Comparison of ENCODE assay signal across 8 mouse cellular contexts in the genomic region with DNA sequence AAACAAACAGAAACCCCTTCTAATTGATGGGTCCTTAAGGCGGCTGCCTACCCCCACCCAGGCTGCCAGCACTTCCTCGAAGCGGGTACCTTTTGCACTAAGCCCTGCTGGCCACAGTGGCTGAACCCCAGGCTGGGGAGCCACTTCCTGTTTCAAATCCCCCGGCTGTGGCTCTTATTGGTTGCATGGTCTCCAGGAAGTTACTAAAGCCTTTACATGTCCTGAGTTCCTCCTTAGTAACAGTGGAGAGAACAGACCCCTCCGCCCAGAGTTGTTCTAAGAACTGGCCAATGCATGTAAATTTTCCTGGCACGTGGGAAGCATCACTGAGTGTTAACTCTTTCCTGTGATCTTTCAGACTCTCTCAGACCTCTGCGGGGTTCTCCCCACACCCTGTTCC. TPM values are rescaled to one million over a fixed set of nuclear protein-coding genes. Genes with fewer than 3 reads are reported as not detected.
DNase-seq lines count a peak whose midpoint lies in the region; ATAC-seq and TF ChIP-seq lines count a peak whose summit lies in the region.

No protein-coding gene starts in this region.

- 14% methylated on average over 7 of the region's 7 CpGs for WGBS in kidney, postnatal 0 days
- 58% methylated on average over 7 of the region's 7 CpGs for WGBS in forebrain, embryonic 12.5 days
- 24% methylated on average over 7 of the region's 7 CpGs for WGBS in intestine, embryonic 14.5 days
- 18% methylated on average over 7 of the region's 7 CpGs for WGBS in stomach, postnatal 0 days

- DNase-seq in kidney, postnatal 0 days (ENCODE audit: low spot score), result peak; percentile 94
- DNase-seq in kidney, adult 8-10 months, result no peak
- peak; percentile 66 for DNase-seq in intestine, embryonic 14.5 days (ENCODE audit: low spot score)
- DNase-seq in stomach, postnatal 0 days (ENCODE audit: low spot score), result peak; percentile 61
- DNase-seq in cerebellum, adult 18-20 months, result no peak
- no peak for DNase-seq in MN1 (ENCODE audit: low spot score)

- TF ChIP-seq CTCF in kidney, postnatal 0 days (IDR thresholded peaks at IDR 0.05; ENCODE audit: low read depth), result no peak
- TF ChIP-seq CTCF in stomach, postnatal 0 days (IDR thresholded peaks at IDR 0.05; ENCODE audit: low read depth), result no peak

- 0 out of 2 replicates have a peak overlapping the region, but pooled peaks have one; percentile 21 for H3K4me3 ChIP-seq in kidney, postnatal 0 days (replicated peaks; ENCODE audit: low read depth, low read length)
- H3K4me3 ChIP-seq in forebrain, embryonic 12.5 days (replicated peaks), result peak overlapping the region; percentile 35; the same call in 1 of the 2 replicates
- H3K4me3 ChIP-seq in intestine, embryonic 14.5 days (ENCODE audit: low read depth, low read length), result no peak overlapping the region
- H3K4me3 ChIP-seq in megakaryocyte, embryonic 14.5 days (replicated peaks), result peak overlapping the region; percentile 90
- 0 out of 2 replicates have a peak overlapping the region, but pooled peaks have one; percentile 30 for H3K4me3 ChIP-seq in stomach, postnatal 0 days (ENCODE audit: low read depth, low read length)

- no peak for ATAC-seq in kidney, postnatal 0 days (replicated peaks; ENCODE audit: low FRiP score, low read depth)
- ATAC-seq in forebrain, embryonic 12.5 days (ENCODE audit: low FRiP score), result no peak
- no peak for ATAC-seq in intestine, embryonic 14.5 days (replicated peaks; ENCODE audit: low FRiP score, low TSS enrichment, low read depth)
- peak; percentile 41 for ATAC-seq in stomach, postnatal 0 days (ENCODE audit: low FRiP score, low TSS enrichment)

- no peaks in the 10 kb centered on the region for H3K9me3 ChIP-seq in kidney, postnatal 0 days (replicated peaks; ENCODE audit: low read length)
- no peaks in the 10 kb centered on the region for H3K9me3 ChIP-seq in forebrain, embryonic 12.5 days
- no peaks in the 10 kb centered on the region for H3K9me3 ChIP-seq in intestine, embryonic 14.5 days (ENCODE audit: control insufficient read depth, low read length)
- no peaks in the 10 kb centered on the region for H3K9me3 ChIP-seq in megakaryocyte, embryonic 14.5 days
- no peaks in the 10 kb centered on the region for H3K9me3 ChIP-seq in stomach, postnatal 0 days (ENCODE audit: control insufficient read depth, low read length)

- TF ChIP-seq EP300 in stomach, postnatal 0 days (optimal IDR thresholded peaks at IDR 0.05), result no peak

- peak overlapping the region; percentile 56 for H3K4me2 ChIP-seq in kidney, postnatal 0 days (ENCODE audit: low read length)
- peak overlapping the region; percentile 52 for H3K4me2 ChIP-seq in forebrain, embryonic 12.5 days
- H3K4me2 ChIP-seq in intestine, embryonic 14.5 days (ENCODE audit: low read length), result peak overlapping the region; percentile 44
- H3K4me2 ChIP-seq in stomach, postnatal 0 days (replicated peaks; ENCODE audit: low read depth), result peak overlapping the region; percentile 48

- H3K27me3 ChIP-seq in kidney, postnatal 0 days (ENCODE audit: insufficient read depth, low read length), result no peaks in the 10 kb centered on the region
- H3K27me3 ChIP-seq in forebrain, embryonic 12.5 days, result no peaks in the 10 kb centered on the region
- H3K27me3 ChIP-seq in intestine, embryonic 14.5 days (replicated peaks; ENCODE audit: control insufficient read depth, insufficient read depth, low read length), result no peaks in the 10 kb centered on the region
- H3K27me3 ChIP-seq in megakaryocyte, embryonic 14.5 days (replicated peaks), result no peaks in the 10 kb centered on the region
- no peaks in the 10 kb centered on the region for H3K27me3 ChIP-seq in stomach, postnatal 0 days (ENCODE audit: control insufficient read depth, insufficient read depth, low read length)

- peaks cover 24% of the 10 kb centered on the region for H3K4me1 ChIP-seq in kidney, postnatal 0 days (replicated peaks; ENCODE audit: insufficient read depth, low read length)
- H3K4me1 ChIP-seq in forebrain, embryonic 12.5 days, result peaks cover 48% of the 10 kb centered on the region
- peaks cover 28% of the 10 kb centered on the region for H3K4me1 ChIP-seq in intestine, embryonic 14.5 days (replicated peaks; ENCODE audit: control insufficient read depth, insufficient read depth, low read length)
- H3K4me1 ChIP-seq in megakaryocyte, embryonic 14.5 days, result peaks cover 74% of the 10 kb centered on the region
- peaks cover 4% of the 10 kb centered on the region for H3K4me1 ChIP-seq in stomach, postnatal 0 days (replicated peaks; ENCODE audit: control insufficient read depth, insufficient read depth)

- H3K27ac ChIP-seq in kidney, postnatal 0 days, result 0 out of 2 replicates have a peak overlapping the region, but pooled peaks have one; percentile 47
- H3K27ac ChIP-seq in forebrain, embryonic 12.5 days, result peak overlapping the region; percentile 36; the same call in 1 of the 2 replicates
- no peak overlapping the region for H3K27ac ChIP-seq in intestine, embryonic 14.5 days (ENCODE audit: low read depth)
- no peak overlapping the region for H3K27ac ChIP-seq in stomach, postnatal 0 days (replicated peaks)

- H3K36me3 ChIP-seq in kidney, postnatal 0 days (ENCODE audit: insufficient read depth, low read length), result peaks cover 63% of the 10 kb centered on the region
- H3K36me3 ChIP-seq in forebrain, embryonic 12.5 days (replicated peaks), result peaks cover 85% of the 10 kb centered on the region
- H3K36me3 ChIP-seq in intestine, embryonic 14.5 days (ENCODE audit: control insufficient read depth, insufficient read depth, low read length), result peaks cover 70% of the 10 kb centered on the region
- peaks cover 95% of the 10 kb centered on the region for H3K36me3 ChIP-seq in megakaryocyte, embryonic 14.5 days (replicated peaks; ENCODE audit: low read length)
- H3K36me3 ChIP-seq in stomach, postnatal 0 days (ENCODE audit: control insufficient read depth, insufficient read depth, low read length), result peaks cover 30% of the 10 kb centered on the region

- no peak overlapping the region for H3K9ac ChIP-seq in kidney, postnatal 0 days (ENCODE audit: low read depth, low read length)
- peak overlapping the region; percentile 54; the same call in 1 of the 2 replicates for H3K9ac ChIP-seq in forebrain, embryonic 12.5 days
- no peak overlapping the region for H3K9ac ChIP-seq in intestine, embryonic 14.5 days (ENCODE audit: low read length)
- H3K9ac ChIP-seq in stomach, postnatal 0 days (ENCODE audit: low read length), result peak overlapping the region; percentile 31; the same call in 1 of the 2 replicates

RNA-seq across cellular contexts. Expression of gene Setd1b, which starts 9.1 kb away (rescaled TPM):
- 7.0 and 7.1 TPM in 2 replicates for polyA plus RNA-seq in kidney, postnatal 0 days (2015; fragmentation: Nextera tagmentation; extraction: Ambion mirVana)
- polyA plus RNA-seq in forebrain, embryonic 12.5 days (2016; fragmentation: Nextera tagmentation; extraction: Ambion mirVana), result 13.1 and 13.6 TPM in 2 replicates
- polyA plus RNA-seq in intestine, embryonic 14.5 days (2014; fragmentation: Nextera tagmentation; extraction: Ambion mirVana), result 10.3 and 10.6 TPM in 2 replicates
- 20.8 and 52.6 TPM in 2 replicates for polyA plus RNA-seq in megakaryocyte, embryonic 14.5 days (2012; ENCODE audit: insufficient read depth, low replicate concordance)
- polyA plus RNA-seq in stomach, postnatal 0 days (2015; fragmentation: Nextera tagmentation; extraction: Ambion mirVana), result 4.5 and 4.7 TPM in 2 replicates

RNA-seq across cellular contexts. Expression of gene Psmd9, which starts 18.1 kb away (rescaled TPM):
- 77.4 and 78.7 TPM in 2 replicates for polyA plus RNA-seq in kidney, postnatal 0 days (2015; fragmentation: Nextera tagmentation; extraction: Ambion mirVana)
- polyA plus RNA-seq in forebrain, embryonic 12.5 days (2016; fragmentation: Nextera tagmentation; extraction: Ambion mirVana), result 66.5 and 71.6 TPM in 2 replicates
- polyA plus RNA-seq in intestine, embryonic 14.5 days (2014; fragmentation: Nextera tagmentation; extraction: Ambion mirVana), result 58.6 and 68.4 TPM in 2 replicates
- polyA plus RNA-seq in megakaryocyte, embryonic 14.5 days (2012; ENCODE audit: insufficient read depth, low replicate concordance), result 86.5 and 87.0 TPM in 2 replicates
- 48.6 and 51.4 TPM in 2 replicates for polyA plus RNA-seq in stomach, postnatal 0 days (2015; fragmentation: Nextera tagmentation; extraction: Ambion mirVana)

RNA-seq across cellular contexts. Expression of gene Rhof, which starts 18.6 kb away (rescaled TPM):
- polyA plus RNA-seq in kidney, postnatal 0 days (2015; fragmentation: Nextera tagmentation; extraction: Ambion mirVana), result 3.2 and 3.3 TPM in 2 replicates
- 1.9 and 2.8 TPM in 2 replicates for polyA plus RNA-seq in forebrain, embryonic 12.5 days (2016; fragmentation: Nextera tagmentation; extraction: Ambion mirVana)
- polyA plus RNA-seq in intestine, embryonic 14.5 days (2014; fragmentation: Nextera tagmentation; extraction: Ambion mirVana), result 1.5 and 1.9 TPM in 2 replicates
- polyA plus RNA-seq in megakaryocyte, embryonic 14.5 days (2012; ENCODE audit: insufficient read depth, low replicate concordance), result 21.3 and 61.2 TPM in 2 replicates
- polyA plus RNA-seq in stomach, postnatal 0 days (2015; fragmentation: Nextera tagmentation; extraction: Ambion mirVana), result 18.6 and 22.3 TPM in 2 replicates

RNA-seq across cellular contexts. Expression of gene Hpd, which starts 31.4 kb away (rescaled TPM):
- 0.32 and 0.45 TPM in 2 replicates for polyA plus RNA-seq in kidney, postnatal 0 days (2015; fragmentation: Nextera tagmentation; extraction: Ambion mirVana)
- not detected in 2 replicates for polyA plus RNA-seq in forebrain, embryonic 12.5 days (2016; fragmentation: Nextera tagmentation; extraction: Ambion mirVana)
- polyA plus RNA-seq in intestine, embryonic 14.5 days (2014; fragmentation: Nextera tagmentation; extraction: Ambion mirVana), result 1.3 and 1.9 TPM in 2 replicates
- not detected in 2 replicates for polyA plus RNA-seq in megakaryocyte, embryonic 14.5 days (2012; ENCODE audit: insufficient read depth, low replicate concordance)
- 0.69 and 0.99 TPM in 2 replicates for polyA plus RNA-seq in stomach, postnatal 0 days (2015; fragmentation: Nextera tagmentation; extraction: Ambion mirVana)

Comparison
In these comparisons a context has a peak if more than half of its experiments do, and no peak if none do; other contexts are left out.
1. DNase-seq: peak in kidney, postnatal 0 days (single experiment), intestine, embryonic 14.5 days (single experiment) and stomach, postnatal 0 days (single experiment); none in kidney, adult 8-10 months (0 of 2), cerebellum, adult 18-20 months (0 of 2) and MN1 (single experiment).
2. H3K27ac ChIP-seq: peak in kidney, postnatal 0 days (single experiment) and forebrain, embryonic 12.5 days (single experiment); none in intestine, embryonic 14.5 days (single experiment) and stomach, postnatal 0 days (single experiment).
3. H3K9ac ChIP-seq: peak in forebrain, embryonic 12.5 days (single experiment) and stomach, postnatal 0 days (single experiment); none in kidney, postnatal 0 days (single experiment) and intestine, embryonic 14.5 days (single experiment).
4. Peak in every context shown above with its lines, with median percentiles within 50 percentile points of each other: H3K4me2 ChIP-seq.